Mouse (Mus musculus) intestine, embryonic 16.5 days (tissue): ENCODE results near the gene Camkk2. TPM values are rescaled to one million over a fixed set of nuclear protein-coding genes. Genes with fewer than 3 reads are reported as not detected.
A peak's percentile ranks its signal among the peaks of the same experiment; 100 is the strongest.

Experiments used
- ATAC-seq: fragments of 200-750 bp; cut with Nextera tagmentation; 2 replicates; pipeline ENCODE4 v1.8.0; 2017; ENCODE audit warnings: moderate TSS enrichment, moderate library complexity
- H3K27ac ChIP-seq: fragments of 300-500 bp; sonication (generic); 2 replicates; pipeline ENCODE4 v1.5.1; 2014; ENCODE audit warnings: mild to moderate bottlenecking, low read length
- H3K27me3 ChIP-seq: fragments of 300-500 bp; sonication (generic); replicated peaks from 2 replicates; pipeline ENCODE4 v1.6.1; 2014; ENCODE audit warnings: low read length, control low read depth, mixed read lengths; ENCODE audit not compliant: control insufficient read depth, insufficient read depth
- H3K36me3 ChIP-seq: fragments of 300-500 bp; sonication (generic); 2 replicates; pipeline ENCODE4 v1.6.1; 2014; ENCODE audit warnings: low read length, control low read depth; ENCODE audit not compliant: control insufficient read depth, insufficient read depth
- H3K4me1 ChIP-seq: fragments of 300-500 bp; sonication (generic); 2 replicates; pipeline ENCODE4 v1.6.1; 2014; ENCODE audit warnings: low read length, control low read depth, mixed read lengths; ENCODE audit not compliant: control insufficient read depth, insufficient read depth
- H3K4me2 ChIP-seq: fragments of 300-500 bp; sonication (generic); 2 replicates; pipeline ENCODE4 v1.6.1; 2014; ENCODE audit warnings: low read depth, low read length, control low read depth
- H3K4me3 ChIP-seq: fragments of 300-500 bp; sonication (generic); 2 replicates; pipeline ENCODE4 v1.5.1; 2014; ENCODE audit warnings: mild to moderate bottlenecking, low read length
- H3K9ac ChIP-seq: fragments of 300-500 bp; sonication (generic); 2 replicates; pipeline ENCODE4 v1.6.1; 2014; ENCODE audit warnings: low read depth, low read length
- H3K9me3 ChIP-seq: fragments of 300-500 bp; sonication (generic); 2 replicates; pipeline ENCODE4 v1.6.1; 2016; ENCODE audit warnings: low read length, control low read depth; ENCODE audit not compliant: control insufficient read depth
- WGBS: fragments of 180-500 bp; shearing (Covaris S2); extraction: QIAGEN DNeasy Blood & Tissue Kit; methylation state at CpG from one replicate; pipeline ENCODE4 v1.1.7; 2014; 5-methylcytosine and 5-hydroxymethylcytosine counted together
- polyA plus RNA-seq: library from polyadenylated mRNA; unstranded; fragments of >200 nt; fragmentation: Nextera tagmentation; extraction: Ambion mirVana; gene quantifications from 2 replicates; pipeline ENCODE4 v1.2.1, GENCODE M21; 2015

Camkk2 gene
- polyA plus RNA-seq, 1 experiment from 2014 or later = 17.1 TPM

DNA sequence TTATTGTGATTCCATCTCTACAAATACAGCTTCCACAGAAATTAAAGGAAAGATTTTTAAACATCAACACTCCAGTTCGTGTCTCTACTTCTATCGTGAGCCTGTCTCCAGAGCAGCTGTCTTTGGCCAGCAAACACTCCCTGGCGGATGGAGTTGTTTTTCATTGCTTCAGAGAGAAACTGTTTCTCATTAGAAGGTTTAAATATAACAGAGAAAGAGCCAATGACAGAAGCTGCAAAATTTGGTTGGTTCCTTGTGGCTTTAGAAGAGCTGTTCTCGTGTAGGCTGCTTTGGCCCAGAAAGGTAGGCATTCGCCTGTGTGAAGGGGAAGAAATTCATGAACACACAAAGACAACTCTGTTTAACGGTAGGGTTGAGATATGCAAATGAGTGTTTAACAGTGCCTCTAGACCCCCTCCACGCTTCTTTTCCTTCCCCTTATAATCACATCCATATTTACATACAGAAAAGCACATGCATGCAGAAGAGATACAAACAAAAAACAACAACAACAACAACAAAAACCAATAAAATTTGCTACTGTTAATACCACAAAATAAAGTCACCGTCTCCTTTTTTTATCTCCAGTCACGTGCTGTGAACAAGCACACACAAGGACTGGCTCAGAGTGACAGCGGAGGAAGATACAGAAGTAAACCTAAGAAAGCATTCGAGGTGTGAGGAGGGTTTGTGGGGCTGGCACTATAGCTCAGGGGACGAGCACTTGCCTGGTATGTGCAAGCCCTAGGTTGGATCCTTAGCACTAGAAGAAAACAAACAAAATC, 7.0 kb upstream of the Camkk2 start:
- no peak overlapping the region for H3K4me2 ChIP-seq
- WGBS = 66% methylated on average over 12 of the region's 12 CpGs
- no peaks in the 10 kb centered on the region for H3K27me3 ChIP-seq
- no peak overlapping the region for H3K4me3 ChIP-seq
- H3K9me3 ChIP-seq = no peaks in the 10 kb centered on the region
- peaks cover 3% of the 10 kb centered on the region; the same call in 1 of the 2 replicates for H3K4me1 ChIP-seq
- H3K27ac ChIP-seq = no peak overlapping the region
- no peak for ATAC-seq
- H3K9ac ChIP-seq = no peak overlapping the region
- peaks cover 6% of the 10 kb centered on the region; the same call in 1 of the 2 replicates for H3K36me3 ChIP-seq

DNA sequence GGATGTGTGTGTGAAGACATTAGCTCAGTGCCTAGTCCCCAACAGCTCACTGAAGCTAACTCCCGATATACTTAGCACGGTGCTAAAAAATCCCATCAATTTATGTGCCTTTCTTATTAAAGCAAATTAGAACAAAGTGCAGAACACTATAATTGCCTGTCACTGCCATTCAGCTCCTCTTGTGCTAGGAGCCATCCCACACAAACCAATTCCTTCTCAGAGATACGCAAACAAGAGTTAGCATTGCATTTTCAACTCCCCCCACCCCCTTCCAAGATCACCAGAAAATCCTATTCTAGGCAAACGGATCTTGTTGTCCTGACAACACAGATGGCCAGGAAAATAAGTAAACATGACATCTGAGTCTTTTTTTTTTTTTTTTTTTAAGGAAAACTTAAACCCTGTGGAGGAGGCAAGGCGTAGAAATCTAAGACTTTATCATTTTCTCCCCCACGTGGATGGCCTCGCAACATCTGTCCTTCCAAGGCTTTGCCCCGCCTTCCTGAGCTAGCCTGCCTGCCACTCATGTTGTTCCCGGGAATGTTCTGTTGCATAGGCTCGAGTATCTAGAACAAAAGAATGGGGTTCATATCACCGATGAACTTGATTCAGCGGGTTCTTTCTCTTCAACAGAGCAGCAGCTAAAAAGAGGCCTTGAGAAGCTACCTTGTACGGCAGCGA, 4.7 kb upstream of the Camkk2 start:
- 0 out of 2 replicates have a peak, but pooled peaks cover 2% of the 10 kb centered on the region for H3K36me3 ChIP-seq
- 50% methylated on average over 14 of the region's 14 CpGs for WGBS
- no peak overlapping the region for H3K27ac ChIP-seq
- H3K4me3 ChIP-seq = no peak overlapping the region
- no peak for ATAC-seq
- no peak overlapping the region for H3K4me2 ChIP-seq
- H3K27me3 ChIP-seq = no peaks in the 10 kb centered on the region
- peaks cover 3% of the 10 kb centered on the region; the same call in 1 of the 2 replicates for H3K4me1 ChIP-seq
- no peaks in the 10 kb centered on the region for H3K9me3 ChIP-seq
- no peak overlapping the region for H3K9ac ChIP-seq

DNA sequence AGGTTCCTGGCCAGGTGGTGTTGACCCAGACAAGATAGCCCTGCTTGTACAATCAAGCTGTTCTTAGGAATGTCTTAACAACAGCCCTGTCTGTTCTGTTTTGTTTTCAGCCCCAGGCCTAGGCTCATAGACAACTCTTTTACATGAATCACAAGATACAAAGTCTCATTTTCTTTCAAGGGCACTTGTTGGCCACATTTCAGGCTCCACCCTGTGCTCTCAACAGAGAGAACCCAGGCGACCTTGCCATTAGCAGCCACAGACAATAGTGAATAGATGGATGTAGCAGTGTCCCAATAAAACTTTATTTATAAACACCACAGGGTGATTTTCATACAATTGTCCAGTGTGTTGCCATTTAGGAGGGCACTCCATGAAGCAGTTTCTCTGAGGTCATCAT, 2.9 kb upstream of the Camkk2 start:
- Histone ChIP-seq H3K4me1 (peaks cover 10% of the 10 kb centered on the region; the same call in 1 of the 2 replicates), H3K27ac (no peak overlapping the region), H3K9ac (no peak overlapping the region), H3K9me3 (no peaks in the 10 kb centered on the region), H3K4me2 (no peak overlapping the region), H3K36me3 (no peaks in the 10 kb centered on the region), H3K4me3 (no peak overlapping the region), H3K27me3 (no peaks in the 10 kb centered on the region)
- 24% methylated on average over 1 of the region's 1 CpGs for WGBS
- ATAC-seq = no peak

DNA sequence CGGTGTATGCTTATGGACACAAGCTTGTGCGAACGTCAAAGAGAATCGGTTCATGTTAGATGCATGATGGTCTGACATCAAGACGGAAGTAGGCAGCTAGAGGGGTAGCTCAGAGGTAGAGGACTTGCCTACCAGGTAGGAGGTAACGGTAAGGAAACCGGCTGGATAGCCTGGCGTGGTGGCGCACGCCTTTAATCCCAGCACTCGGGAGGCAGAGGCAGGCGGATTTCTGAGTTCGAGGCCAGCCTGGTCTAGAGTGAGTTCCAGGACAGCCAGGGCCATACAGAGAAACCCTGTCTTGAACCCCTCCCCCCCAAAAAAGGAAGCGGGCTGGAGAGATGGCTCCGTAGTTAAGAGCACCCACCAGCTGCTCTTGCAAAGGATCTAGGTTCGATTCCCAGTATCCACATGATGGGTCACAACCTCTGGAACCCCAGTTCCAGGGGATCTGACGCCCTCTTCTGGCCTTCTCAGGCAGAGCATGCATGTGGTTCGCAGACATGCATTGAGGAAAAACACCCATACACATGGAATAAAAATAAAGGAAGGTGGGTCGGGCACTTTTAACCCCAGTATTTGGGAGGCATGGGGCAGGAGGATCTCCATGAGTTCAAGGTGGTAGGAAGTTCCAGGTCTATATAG, 1.7 kb upstream of the Camkk2 start:
- 89% methylated on average over 19 of the region's 19 CpGs for WGBS

DNA sequence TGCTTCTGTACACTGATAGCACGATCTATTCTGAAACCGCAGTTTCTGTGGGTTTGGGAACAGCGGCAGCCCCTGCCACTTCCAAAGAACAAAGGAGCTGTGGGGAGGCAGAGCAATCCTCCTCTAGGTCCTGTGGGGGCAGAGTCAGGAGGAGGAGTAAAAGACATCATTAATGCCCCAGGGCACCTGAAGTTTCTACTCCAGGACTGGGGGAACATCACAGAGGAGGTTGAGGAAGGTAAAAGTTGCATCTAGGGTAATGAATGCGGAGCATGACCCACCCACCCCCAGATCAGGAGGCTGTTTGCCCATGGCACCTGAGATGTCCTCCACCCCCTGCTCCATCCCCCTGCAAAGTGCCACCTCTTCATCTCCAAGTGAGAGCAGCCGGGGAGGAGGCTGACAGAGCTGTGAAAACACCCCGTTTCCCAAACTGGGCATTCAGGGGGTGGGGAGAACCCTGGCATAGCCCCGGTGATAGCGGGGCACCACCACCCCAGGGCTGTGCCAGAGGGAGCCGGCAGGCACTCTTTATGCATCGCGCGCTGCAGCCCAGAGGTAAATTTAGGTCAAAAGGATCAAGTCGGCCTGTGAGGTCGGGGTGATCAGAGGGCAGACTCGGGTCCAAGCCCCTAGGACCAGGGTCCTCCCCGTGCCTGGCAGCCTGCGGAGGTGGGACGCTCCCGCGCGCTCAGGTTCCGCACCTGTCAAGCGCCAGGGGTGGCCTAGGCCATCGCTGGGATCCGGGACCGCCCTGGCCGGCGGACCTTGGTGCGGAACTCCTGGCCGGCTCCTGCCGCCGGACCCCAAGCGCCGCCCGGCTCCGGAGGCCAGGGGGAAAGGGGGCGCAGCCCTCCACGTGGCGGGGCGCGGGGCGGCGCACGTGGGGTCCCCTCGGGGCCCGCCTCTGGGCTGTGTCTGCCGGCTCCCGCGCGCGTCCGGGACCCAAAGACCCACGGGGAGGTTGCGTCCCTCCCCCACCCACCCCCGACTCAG, 680 bp downstream of the Camkk2 start:
- peak overlapping the region; percentile 85 for H3K4me3 ChIP-seq
- H3K27ac ChIP-seq = peak overlapping the region; percentile 33
- peak; percentile 53 for ATAC-seq
- H3K36me3 ChIP-seq = no peaks in the 10 kb centered on the region
- 3% methylated on average over 42 of the region's 55 CpGs for WGBS
- peak overlapping the region; percentile 89 for H3K9ac ChIP-seq
- H3K4me1 ChIP-seq = peaks cover 7% of the 10 kb centered on the region; the same call in 1 of the 2 replicates
- H3K4me2 ChIP-seq = peak overlapping the region; percentile 93
- H3K9me3 ChIP-seq = no peaks in the 10 kb centered on the region
- H3K27me3 ChIP-seq = no peaks in the 10 kb centered on the region

More for the DNA sequence above, 1.7 kb upstream of the Camkk2 start:
- Histone ChIP-seq H3K27me3 (no peaks in the 10 kb centered on the region), H3K4me3 (no peak overlapping the region), H3K36me3 (no peaks in the 10 kb centered on the region), H3K9me3 (no peaks in the 10 kb centered on the region), H3K9ac (no peak overlapping the region), H3K4me2 (no peak overlapping the region), H3K27ac (no peak overlapping the region), H3K4me1 (peaks cover 10% of the 10 kb centered on the region; the same call in 1 of the 2 replicates)
- no peak for ATAC-seq

DNA sequence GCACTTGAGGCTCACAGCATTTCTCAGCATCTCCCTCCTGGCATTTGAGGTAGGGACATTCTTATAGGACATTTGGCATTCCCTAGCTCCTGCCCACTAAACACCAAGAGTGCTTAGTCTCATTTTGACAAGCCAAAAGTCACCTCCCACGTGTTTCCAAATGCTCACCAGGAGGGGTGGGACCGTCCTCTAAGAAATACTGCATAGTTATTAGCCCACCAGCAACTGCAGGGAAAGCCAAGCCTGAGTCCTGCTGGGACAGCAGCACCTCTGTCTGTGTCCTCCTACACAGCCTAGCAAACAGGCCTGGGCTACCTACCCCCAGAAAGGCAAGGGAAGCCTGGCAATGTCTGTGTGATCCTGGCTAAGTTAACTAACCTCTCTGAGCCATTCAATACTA, 1.9 kb downstream of the Camkk2 start:
- H3K4me3 ChIP-seq = no peak overlapping the region
- no peak overlapping the region for H3K4me2 ChIP-seq
- no peaks in the 10 kb centered on the region for H3K27me3 ChIP-seq
- no peak for ATAC-seq
- H3K9me3 ChIP-seq = no peaks in the 10 kb centered on the region
- no peak overlapping the region for H3K27ac ChIP-seq
- no peak overlapping the region for H3K9ac ChIP-seq
- H3K36me3 ChIP-seq = no peaks in the 10 kb centered on the region
- H3K4me1 ChIP-seq = peaks cover 7% of the 10 kb centered on the region; the same call in 1 of the 2 replicates
- WGBS = 47% methylated on average over 2 of the region's 2 CpGs

DNA sequence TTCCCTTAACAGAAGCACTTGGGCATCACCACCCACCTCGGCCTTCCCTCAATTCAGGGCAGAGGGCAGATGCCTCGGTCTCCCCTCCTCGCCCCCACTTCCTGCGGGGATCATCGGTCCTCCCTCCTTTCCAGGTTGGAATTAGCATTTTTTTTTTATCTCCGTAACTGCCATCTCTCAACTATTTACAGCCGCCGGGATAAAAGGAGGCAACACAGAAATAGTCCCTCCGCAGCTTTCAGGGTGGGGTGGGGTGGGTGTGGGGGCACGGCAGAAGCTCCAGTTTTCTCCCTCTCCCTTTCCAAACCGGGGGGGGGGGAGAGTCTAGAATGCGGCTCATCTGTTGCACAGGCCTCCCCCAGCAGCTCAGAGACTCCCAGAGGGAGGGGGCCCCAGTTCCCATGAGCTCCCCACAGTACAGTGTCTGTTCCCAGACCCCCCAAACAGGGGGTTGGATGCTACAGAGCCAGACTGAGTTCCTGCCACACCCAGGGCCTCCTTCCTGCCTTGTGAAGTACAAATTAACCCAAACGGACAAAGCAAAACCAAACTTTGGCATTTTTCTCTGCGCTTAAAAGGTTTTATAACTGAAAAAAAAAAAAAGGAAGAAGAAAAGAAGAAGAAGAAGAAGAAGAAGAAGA, 3.4 kb downstream of the Camkk2 start:
- Histone ChIP-seq H3K9me3 (no peaks in the 10 kb centered on the region), H3K4me3 (no peak overlapping the region), H3K27ac (no peak overlapping the region), H3K36me3 (no peaks in the 10 kb centered on the region), H3K9ac (no peak overlapping the region), H3K27me3 (no peaks in the 10 kb centered on the region), H3K4me1 (peaks cover 10% of the 10 kb centered on the region), H3K4me2 (no peak overlapping the region)
- 76% methylated on average over 12 of the region's 14 CpGs for WGBS
- no peak for ATAC-seq

DNA sequence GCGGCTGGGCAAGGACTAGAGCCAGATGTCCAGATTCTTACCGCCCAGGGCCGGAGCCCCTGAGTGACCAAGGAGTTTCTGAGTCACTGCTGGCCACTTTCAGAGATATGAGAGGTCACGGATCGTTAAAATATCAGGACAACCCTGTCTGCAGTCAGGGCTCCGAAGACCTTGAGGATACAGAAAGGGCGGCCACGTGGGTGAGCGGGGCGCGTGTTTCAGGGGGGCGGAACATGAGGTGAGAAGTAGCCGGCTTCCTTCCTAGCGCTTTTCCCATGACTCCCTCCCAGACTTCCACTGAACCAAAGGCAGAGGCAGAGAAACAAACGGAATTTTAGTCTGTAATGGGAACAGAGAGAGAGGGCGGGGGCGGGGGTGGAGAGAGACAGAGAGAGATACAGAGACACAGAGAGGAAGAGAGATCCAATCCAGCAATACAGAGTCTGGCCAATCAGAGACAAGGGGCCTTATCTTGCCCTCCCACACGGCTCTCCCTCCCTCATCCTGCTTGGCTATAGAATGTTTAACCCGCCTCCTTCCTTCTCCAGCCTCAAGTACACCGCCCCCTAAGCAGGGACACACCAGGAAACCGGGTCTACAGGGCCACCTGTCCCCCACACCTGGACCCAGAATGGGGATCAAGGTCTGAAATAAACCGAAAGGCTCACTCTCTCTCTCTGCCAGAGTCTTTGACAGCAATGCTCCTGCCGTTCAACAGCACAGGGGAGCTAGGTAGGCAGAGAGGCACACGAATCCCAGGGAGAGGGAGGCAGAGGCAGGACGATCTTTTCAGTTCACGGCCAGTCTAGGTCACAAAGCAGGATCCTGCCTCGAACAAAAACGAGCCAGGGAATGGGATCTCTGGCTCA, 4.2 kb downstream of the Camkk2 start:
- H3K4me1 ChIP-seq = peaks cover 15% of the 10 kb centered on the region
- peak; percentile 58 for ATAC-seq
- H3K9ac ChIP-seq = no peak overlapping the region
- H3K4me3 ChIP-seq = no peak overlapping the region
- no peaks in the 10 kb centered on the region for H3K27me3 ChIP-seq
- no peaks in the 10 kb centered on the region for H3K36me3 ChIP-seq
- no peak overlapping the region for H3K27ac ChIP-seq
- H3K4me2 ChIP-seq = no peak overlapping the region
- H3K9me3 ChIP-seq = no peaks in the 10 kb centered on the region
- 67% methylated on average over 28 of the region's 28 CpGs for WGBS
